Mouse (Mus musculus) right cerebral cortex, postnatal 4 days (tissue): ENCODE measurements around the gene Tbc1d7.
A peak's percentile ranks its signal among the peaks of the same experiment; 100 is the strongest.

Experiments
- DNase-seq: peaks from one replicate; pipeline ENCODE4 v3.0.0-alpha.2; 2022

The Tbc1d7 gene

GRCm38 (mm10) chr13:43193266-43193665 lies 22.0 kb upstream of the Tbc1d7 start:
- DNase-seq: no peak

- DNase-seq: no peak
These were observed 20.5 kb upstream of the Tbc1d7 start for GRCm38 (mm10) chr13:43191741-43192192.

GRCm38 (mm10) chr13:43191290-43191689 lies 20.0 kb upstream of the Tbc1d7 start:
- no peak for DNase-seq

GRCm38 (mm10) chr13:43187736-43188135 lies 16.4 kb upstream of the Tbc1d7 start:
- no peak for DNase-seq

GRCm38 (mm10) chr13:43183248-43184055 lies 12.2 kb upstream of the Tbc1d7 start:
- peak; percentile 23 for DNase-seq

- DNase-seq: peak; percentile 97
These were observed 11.3 kb upstream of the Tbc1d7 start for GRCm38 (mm10) chr13:43182465-43183201.

- DNase-seq: no peak
These were observed 9.8 kb upstream of the Tbc1d7 start for GRCm38 (mm10) chr13:43181104-43181503.

- DNase-seq: no peak
These were observed 6.0 kb upstream of the Tbc1d7 start for GRCm38 (mm10) chr13:43177317-43177716.

- no peak for DNase-seq
These were observed 5.4 kb upstream of the Tbc1d7 start for GRCm38 (mm10) chr13:43176676-43177075.

- DNase-seq: peak; percentile 77
These were observed 2.0 kb upstream of the Tbc1d7 start for GRCm38 (mm10) chr13:43173262-43173661.

GRCm38 (mm10) chr13:43172036-43172713 lies 874 bp upstream of the Tbc1d7 start:
- DNase-seq: peak; percentile 45

GRCm38 (mm10) chr13:43167721-43168120 lies 3.6 kb downstream of the Tbc1d7 start:
- no peak for DNase-seq

- no peak for DNase-seq
These were observed 11.9 kb downstream of the Tbc1d7 start for GRCm38 (mm10) chr13:43159429-43159828.

GRCm38 (mm10) chr13:43158281-43158680 lies 13.0 kb downstream of the Tbc1d7 start:
- no peak for DNase-seq

- no peak for DNase-seq
These were observed 13.9 kb downstream of the Tbc1d7 start for GRCm38 (mm10) chr13:43157370-43157769.

- DNase-seq: no peak
These were observed 19.2 kb downstream of the Tbc1d7 start for GRCm38 (mm10) chr13:43152005-43152520.

- no peak for DNase-seq
These were observed 21.6 kb downstream of the Tbc1d7 start for GRCm38 (mm10) chr13:43149661-43150060.

- DNase-seq: no peak
These were observed 22.6 kb downstream of the Tbc1d7 start for GRCm38 (mm10) chr13:43148692-43149091.

GRCm38 (mm10) chr13:43146515-43147258 lies 24.6 kb downstream of the Tbc1d7 start:
- DNase-seq: no peak

GRCm38 (mm10) chr13:43144720-43145418 lies 26.4 kb downstream of the Tbc1d7 start:
- no peak for DNase-seq

GRCm38 (mm10) chr13:43134468-43134867 lies 36.8 kb downstream of the Tbc1d7 start:
- DNase-seq: no peak

GRCm38 (mm10) chr13:43133400-43133799 lies 37.9 kb downstream of the Tbc1d7 start:
- no peak for DNase-seq
